Mouse (Mus musculus): ENCODE results near the gene Prickle4.

Prickle4 gene

GRCm38 (mm10) chr17:47694503-47695336, at the start of gene Prickle4:
Gene Prickle4, minus strand, starts transcription at chr17:47694736.
- in situ Hi-C loops (cut with MboI; ENCODE audit: unreplicated experiment in 2 of 2) = loop anchor here (5.0 to 25.0 kb wide), 6 partner anchors 82 to 682 kb away; partner anchors contain the start of genes Mrps10 (in 2 of the 2), Bysl (in 1 of the 2), Ccnd3 (in 1 of the 2) and Gm20517 (in 1 of the 2)

- in situ Hi-C loops (cut with MboI; ENCODE audit: unreplicated experiment in 2 of 2) = loop anchor here (5.0 to 10.0 kb wide), 2 partner anchors 48 to 121 kb away; no protein-coding TSS in a partner anchor
Measured at GRCm38 (mm10) chr17:47744086-47744485, 49.5 kb upstream of the Prickle4 start.

GRCm38 (mm10) chr17:47742991-47743734, 48.6 kb upstream of the Prickle4 start:
- in situ Hi-C loops (cut with MboI; ENCODE audit: unreplicated experiment in 2 of 2) = loop anchor here (5.0 to 10.0 kb wide), 2 partner anchors 49 to 122 kb away; no protein-coding TSS in a partner anchor

GRCm38 (mm10) chr17:47740186-47740585, 45.6 kb upstream of the Prickle4 start:
- in situ Hi-C loops (cut with MboI; ENCODE audit: unreplicated experiment in 2 of 2) = loop anchor here (5.0 to 10.0 kb wide), 2 partner anchors 52 to 125 kb away; no protein-coding TSS in a partner anchor

GRCm38 (mm10) chr17:47738879-47739798, 44.6 kb upstream of the Prickle4 start:
- in situ Hi-C loops (cut with MboI; ENCODE audit: unreplicated experiment in 2 of 2) = loop anchor here in 1 of 2 experiments (5.0 kb wide), 1 partner anchor 33 kb away; no protein-coding TSS in a partner anchor

- in situ Hi-C loops (cut with MboI; ENCODE audit: unreplicated experiment in 2 of 2) = loop anchor here in 1 of 2 experiments (5.0 kb wide), 1 partner anchor 34 kb away; no protein-coding TSS in a partner anchor
Measured at GRCm38 (mm10) chr17:47738066-47738878, 43.7 kb upstream of the Prickle4 start.

- in situ Hi-C loops (cut with MboI; ENCODE audit: unreplicated experiment in 2 of 2) = loop anchor here in 1 of 2 experiments (5.0 kb wide), 1 partner anchor 35 kb away; no protein-coding TSS in a partner anchor
Measured at GRCm38 (mm10) chr17:47737271-47738065, 42.9 kb upstream of the Prickle4 start.

GRCm38 (mm10) chr17:47736856-47737255, 42.3 kb upstream of the Prickle4 start, which contains the start of gene Tfeb:
Gene Tfeb, plus strand, starts transcription at chr17:47737030.
- in situ Hi-C loops (cut with MboI; ENCODE audit: unreplicated experiment in 2 of 2) = loop anchor here in 1 of 2 experiments (5.0 kb wide), 1 partner anchor 35 kb away; no protein-coding TSS in a partner anchor

- in situ Hi-C loops (cut with MboI; ENCODE audit: unreplicated experiment in 2 of 2) = loop anchor here in 1 of 2 experiments (5.0 kb wide), 1 partner anchor 37 kb away; no protein-coding TSS in a partner anchor
Measured at GRCm38 (mm10) chr17:47735553-47736100, 41.1 kb upstream of the Prickle4 start.

GRCm38 (mm10) chr17:47730633-47731575, 36.4 kb upstream of the Prickle4 start:
- in situ Hi-C loops (cut with MboI; ENCODE audit: unreplicated experiment in 2 of 2) = no loop called here

GRCm38 (mm10) chr17:47726566-47726965, 32.0 kb upstream of the Prickle4 start, which contains the start of gene Pgc:
Gene Pgc, plus strand, starts transcription at chr17:47726842.
- in situ Hi-C loops (cut with MboI; ENCODE audit: unreplicated experiment in 2 of 2) = no loop called here

- in situ Hi-C loops (cut with MboI; ENCODE audit: unreplicated experiment in 2 of 2) = no loop called here
Measured at GRCm38 (mm10) chr17:47721183-47721582, 26.6 kb upstream of the Prickle4 start.

- in situ Hi-C loops (cut with MboI; ENCODE audit: unreplicated experiment in 2 of 2) = no loop called here
Measured at GRCm38 (mm10) chr17:47715037-47715436, 20.5 kb upstream of the Prickle4 start.

GRCm38 (mm10) chr17:47712889-47713571, 18.5 kb upstream of the Prickle4 start:
- in situ Hi-C loops (cut with MboI; ENCODE audit: unreplicated experiment in 2 of 2) = no loop called here

GRCm38 (mm10) chr17:47711883-47712282, 17.3 kb upstream of the Prickle4 start:
- in situ Hi-C loops (cut with MboI; ENCODE audit: unreplicated experiment in 2 of 2) = no loop called here

- in situ Hi-C loops (cut with MboI; ENCODE audit: unreplicated experiment in 2 of 2) = no loop called here
Measured at GRCm38 (mm10) chr17:47710036-47710435, 15.5 kb upstream of the Prickle4 start.
